Mouse (Mus musculus) stomach, embryonic 16.5 days (tissue): ENCODE results near the gene Parp12. TPM values are rescaled to one million over a fixed set of nuclear protein-coding genes. Genes with fewer than 3 reads are reported as not detected.

ENCODE experiments used
- ATAC-seq: fragments of 200-750 bp; cut with Nextera tagmentation; 2 replicates; pipeline ENCODE4 v1.8.0; 2017; ENCODE audit warnings: moderate number of reproducible peaks, moderate TSS enrichment; ENCODE audit not compliant: insufficient read depth, low FRiP score
- H3K27ac ChIP-seq: fragments of 300-500 bp; sonication (generic); 2 replicates; pipeline ENCODE4 v1.5.1; 2014; ENCODE audit warnings: low read length
- H3K27me3 ChIP-seq: fragments of 300-500 bp; sonication (generic); 2 replicates; pipeline ENCODE4 v1.6.1; 2014; ENCODE audit warnings: low read length, control low read depth, mixed read lengths; ENCODE audit not compliant: control insufficient read depth, insufficient read depth
- H3K36me3 ChIP-seq: fragments of 300-500 bp; sonication (generic); 2 replicates; pipeline ENCODE4 v1.6.1; 2014; ENCODE audit warnings: low read length; ENCODE audit not compliant: control insufficient read depth, insufficient read depth
- H3K4me1 ChIP-seq: fragments of 300-500 bp; sonication (generic); 2 replicates; pipeline ENCODE4 v1.6.1; 2014; ENCODE audit warnings: low read length, control low read depth, mixed read lengths; ENCODE audit not compliant: control insufficient read depth, insufficient read depth
- H3K4me2 ChIP-seq: fragments of 300-500 bp; sonication (generic); 2 replicates; pipeline ENCODE4 v1.6.1; 2014; ENCODE audit warnings: low read depth, low read length, mixed read lengths
- H3K4me3 ChIP-seq: fragments of 300-500 bp; sonication (generic); replicated peaks from 2 replicates; pipeline ENCODE4 v1.5.1; 2014; ENCODE audit warnings: mild to moderate bottlenecking, low read length
- H3K9ac ChIP-seq: fragments of 300-500 bp; sonication (generic); 2 replicates; pipeline ENCODE4 v1.6.1; 2014; ENCODE audit warnings: low read length
- H3K9me3 ChIP-seq: fragments of 300-500 bp; sonication (generic); replicated peaks from 2 replicates; pipeline ENCODE4 v1.6.1; 2016; ENCODE audit warnings: low read length, control low read depth; ENCODE audit not compliant: control insufficient read depth
- WGBS: fragments of 180-500 bp; shearing (Covaris S2); extraction: QIAGEN DNeasy Blood & Tissue Kit; methylation state at CpG from one replicate; pipeline ENCODE4 v1.1.7; 2014; 5-methylcytosine and 5-hydroxymethylcytosine counted together
- polyA plus RNA-seq: library from polyadenylated mRNA; unstranded; fragments of >200 nt; fragmentation: Nextera tagmentation; extraction: Ambion mirVana; gene quantifications from 2 replicates; pipeline ENCODE4 v1.2.1, GENCODE M21; 2015

Parp12 gene
- polyA plus RNA-seq, 1 experiment from 2014 or later = 9.7 TPM

DNA sequence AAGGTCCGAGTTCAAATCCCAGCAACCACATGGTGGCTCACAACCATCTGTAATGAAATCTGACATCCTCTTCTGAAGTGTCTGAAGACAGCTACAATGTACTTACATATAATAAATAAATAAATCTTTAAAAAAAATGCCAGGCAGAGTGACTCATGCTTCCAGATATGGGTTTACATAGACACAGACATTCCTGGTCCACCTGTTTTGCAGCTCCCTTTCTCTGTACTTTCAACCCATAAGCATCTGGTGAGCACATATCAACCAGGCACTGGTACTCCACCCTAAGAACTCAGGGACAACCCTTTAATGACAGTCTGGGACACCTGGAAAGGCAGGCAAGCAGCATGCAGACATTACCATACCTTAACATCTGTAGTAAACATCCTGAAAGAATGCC is 2.7 kb downstream of the Parp12 start:
- Histone ChIP-seq H3K4me1 (peaks cover 5% of the 10 kb centered on the region), H3K36me3 (no peaks in the 10 kb centered on the region), H3K4me2 (no peak overlapping the region), H3K27me3 (no peaks in the 10 kb centered on the region), H3K9ac (no peak overlapping the region), H3K4me3 (no peak overlapping the region), H3K27ac (no peak overlapping the region), H3K9me3 (no peaks in the 10 kb centered on the region)
- 86% methylated on average over 1 of the region's 1 CpGs for WGBS
- no peak for ATAC-seq

DNA sequence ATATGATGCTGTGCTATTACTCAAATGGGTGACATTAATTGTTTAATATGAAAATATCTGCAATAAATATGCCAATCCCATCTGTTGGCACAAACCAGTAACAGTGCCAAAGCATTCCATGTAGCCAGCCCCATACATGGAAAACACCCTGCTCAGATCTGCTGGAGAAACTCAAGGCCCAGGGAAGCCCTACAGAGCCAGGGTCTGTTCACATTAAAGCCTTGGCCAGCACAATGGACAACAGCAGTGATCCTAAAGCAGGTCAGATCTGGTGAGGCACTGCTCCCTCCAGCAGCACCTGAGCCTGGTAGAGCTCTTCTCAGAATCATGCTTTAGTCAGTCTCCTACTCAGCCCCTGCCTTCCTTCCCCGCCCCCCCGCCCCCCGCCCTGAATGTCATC is 5.0 kb downstream of the Parp12 start:
- WGBS = 88% methylated on average over 3 of the region's 3 CpGs
- no peaks in the 10 kb centered on the region for H3K27me3 ChIP-seq
- no peak overlapping the region for H3K4me3 ChIP-seq
- H3K4me1 ChIP-seq = peaks cover 5% of the 10 kb centered on the region
- no peak overlapping the region for H3K27ac ChIP-seq
- H3K9me3 ChIP-seq = no peaks in the 10 kb centered on the region
- ATAC-seq = no peak
- no peak overlapping the region for H3K9ac ChIP-seq
- no peak overlapping the region for H3K4me2 ChIP-seq
- no peaks in the 10 kb centered on the region for H3K36me3 ChIP-seq

DNA sequence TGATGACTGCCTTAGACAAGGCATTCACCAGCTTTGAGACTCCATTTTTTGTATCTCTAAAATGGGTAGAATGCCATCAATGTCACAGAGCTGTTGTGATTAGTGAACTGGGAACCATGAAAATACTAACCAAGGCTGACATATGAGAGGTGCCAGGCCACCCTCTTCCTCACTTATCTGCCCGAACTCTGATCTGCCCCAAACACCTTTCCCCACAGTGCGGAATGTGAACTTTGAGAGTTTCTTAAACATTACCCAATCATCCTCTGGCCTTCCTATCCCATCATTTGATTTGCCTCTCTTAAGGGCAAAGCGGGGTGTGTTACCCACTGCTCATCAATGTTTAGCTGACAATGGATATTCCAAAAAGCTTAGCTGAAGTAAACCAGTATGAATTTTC is 5.4 kb downstream of the Parp12 start:
- ATAC-seq = no peak
- WGBS = 85% methylated on average over 3 of the region's 3 CpGs
- Histone ChIP-seq H3K27me3 (no peaks in the 10 kb centered on the region), H3K9me3 (no peaks in the 10 kb centered on the region), H3K27ac (no peak overlapping the region), H3K9ac (no peak overlapping the region), H3K4me2 (no peak overlapping the region), H3K36me3 (no peaks in the 10 kb centered on the region), H3K4me3 (no peak overlapping the region), H3K4me1 (peaks cover 5% of the 10 kb centered on the region)

DNA sequence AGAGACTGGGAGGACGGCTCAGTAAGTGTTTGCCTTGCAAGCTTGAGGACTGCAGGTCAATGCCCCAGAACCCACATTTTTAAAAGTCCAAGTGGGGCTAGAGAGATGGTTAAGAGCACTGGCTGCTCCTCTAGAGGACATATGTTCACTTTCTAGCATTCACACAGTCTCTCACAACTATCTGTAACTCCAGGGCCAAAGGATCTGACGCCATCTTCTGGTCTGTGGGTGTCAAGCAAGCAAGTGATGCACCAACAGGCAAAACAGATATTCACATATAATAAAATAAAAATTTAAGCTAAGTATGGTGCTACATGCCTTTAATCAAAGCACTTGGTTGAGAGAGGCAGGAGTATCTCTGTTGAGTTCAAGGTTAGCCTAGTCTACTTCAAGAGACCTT is 11.3 kb downstream of the Parp12 start:
- Histone ChIP-seq H3K27ac (no peak overlapping the region), H3K4me2 (no peak overlapping the region), H3K9ac (no peak overlapping the region), H3K4me1 (no peaks in the 10 kb centered on the region), H3K9me3 (no peaks in the 10 kb centered on the region), H3K36me3 (no peaks in the 10 kb centered on the region), H3K4me3 (no peak overlapping the region), H3K27me3 (no peaks in the 10 kb centered on the region)
- ATAC-seq = no peak
- WGBS = 56% methylated on average over 2 of the region's 2 CpGs

DNA sequence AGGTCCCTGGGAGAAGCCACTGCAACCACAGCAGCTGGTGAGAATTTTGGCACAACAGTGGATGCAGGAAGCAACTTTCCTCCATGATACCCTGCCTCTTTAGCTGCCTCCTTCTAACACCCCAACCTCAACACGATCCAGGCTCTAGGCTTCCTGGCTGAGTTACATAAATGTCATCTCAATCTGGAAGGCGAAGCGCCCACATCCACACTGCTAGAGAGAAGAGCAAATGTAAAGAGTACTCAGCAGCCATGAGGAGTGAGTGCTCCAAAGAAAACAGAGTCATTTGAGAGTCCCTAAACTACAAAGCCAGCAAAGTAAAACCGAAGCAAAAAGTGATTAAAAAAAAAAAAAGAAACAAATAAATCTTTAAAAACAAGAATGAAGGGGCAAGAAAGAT is 13.5 kb downstream of the Parp12 start:
- ATAC-seq = no peak
- Histone ChIP-seq H3K4me2 (no peak overlapping the region), H3K4me3 (no peak overlapping the region), H3K4me1 (no peaks in the 10 kb centered on the region), H3K36me3 (no peaks in the 10 kb centered on the region), H3K9me3 (no peaks in the 10 kb centered on the region), H3K9ac (no peak overlapping the region), H3K27ac (no peak overlapping the region), H3K27me3 (no peaks in the 10 kb centered on the region)
- WGBS = 80% methylated on average over 4 of the region's 4 CpGs

DNA sequence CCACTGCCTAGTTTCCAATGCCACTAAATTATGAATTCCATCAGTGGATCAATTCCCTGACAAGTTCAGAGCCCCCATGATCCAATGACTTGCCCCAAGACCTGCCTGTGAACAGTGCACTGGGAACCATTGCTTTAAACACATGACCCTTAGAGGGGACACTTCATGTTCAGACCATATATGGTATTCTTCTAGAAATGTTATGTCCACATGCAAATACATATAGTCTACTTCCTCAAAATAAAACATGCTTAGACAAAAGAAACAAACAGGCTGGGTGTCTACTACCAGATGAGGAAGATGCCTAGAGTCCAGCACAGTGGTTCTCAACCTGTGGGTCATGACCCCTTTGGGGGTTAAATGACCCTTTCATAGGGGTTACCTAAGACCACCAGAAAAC is 41.7 kb downstream of the Parp12 start:
- H3K36me3 ChIP-seq = no peaks in the 10 kb centered on the region
- no peak for ATAC-seq
- no peak overlapping the region for H3K9ac ChIP-seq
- no peaks in the 10 kb centered on the region for H3K9me3 ChIP-seq
- H3K27me3 ChIP-seq = no peaks in the 10 kb centered on the region
- H3K4me1 ChIP-seq = no peaks in the 10 kb centered on the region
- no peak overlapping the region for H3K27ac ChIP-seq
- H3K4me2 ChIP-seq = no peak overlapping the region
- H3K4me3 ChIP-seq = no peak overlapping the region

DNA sequence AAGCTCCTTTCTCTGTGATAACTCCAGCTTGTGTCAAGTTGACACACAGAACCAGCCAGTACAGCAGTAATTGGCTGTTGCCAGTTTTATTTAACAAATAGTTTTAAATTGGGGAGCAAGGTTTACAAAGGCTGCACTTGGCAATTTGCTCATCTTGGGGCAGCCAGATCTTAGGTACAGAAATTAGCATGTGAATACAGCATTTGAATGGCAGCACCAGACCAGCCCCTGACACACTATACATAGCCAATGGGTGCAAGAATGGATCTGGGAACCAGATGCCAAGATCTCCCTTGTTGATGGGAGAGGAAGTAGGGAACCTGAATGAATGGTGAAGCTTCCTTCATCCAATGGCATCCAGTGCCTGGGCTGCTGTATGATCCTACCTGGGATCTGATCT is 44.0 kb downstream of the Parp12 start:
- H3K9ac ChIP-seq = no peak overlapping the region
- no peak overlapping the region for H3K27ac ChIP-seq
- H3K27me3 ChIP-seq = no peaks in the 10 kb centered on the region
- H3K36me3 ChIP-seq = no peaks in the 10 kb centered on the region
- H3K4me3 ChIP-seq = no peak overlapping the region
- H3K4me1 ChIP-seq = no peaks in the 10 kb centered on the region
- H3K4me2 ChIP-seq = no peak overlapping the region
- ATAC-seq = no peak
- H3K9me3 ChIP-seq = no peaks in the 10 kb centered on the region

DNA sequence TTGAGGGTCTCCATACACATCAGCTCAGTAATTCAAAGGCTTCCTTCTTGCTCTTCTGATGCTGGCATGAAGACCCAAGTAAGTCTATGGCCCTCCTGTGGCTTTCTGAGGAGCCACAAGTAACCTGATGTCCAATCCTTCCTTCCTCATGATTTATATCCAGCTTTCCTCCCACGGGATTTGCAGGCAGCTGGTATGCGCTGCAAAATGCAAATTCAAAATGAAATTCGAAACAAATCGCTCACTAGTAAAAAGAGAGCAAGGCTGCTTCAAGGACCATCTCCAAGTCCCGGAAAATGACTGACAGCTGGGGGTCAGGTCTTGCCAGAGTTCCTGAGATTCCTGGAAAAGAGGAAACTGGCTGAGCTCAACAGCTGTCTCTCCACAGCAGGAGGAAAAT is 45.5 kb downstream of the Parp12 start:
- Histone ChIP-seq H3K9me3 (no peaks in the 10 kb centered on the region), H3K9ac (no peak overlapping the region), H3K27ac (no peak overlapping the region), H3K27me3 (no peaks in the 10 kb centered on the region), H3K4me2 (no peak overlapping the region), H3K4me3 (no peak overlapping the region), H3K36me3 (no peaks in the 10 kb centered on the region), H3K4me1 (no peaks in the 10 kb centered on the region)
- no peak for ATAC-seq
- 47% methylated on average over 5 of the region's 5 CpGs for WGBS

DNA sequence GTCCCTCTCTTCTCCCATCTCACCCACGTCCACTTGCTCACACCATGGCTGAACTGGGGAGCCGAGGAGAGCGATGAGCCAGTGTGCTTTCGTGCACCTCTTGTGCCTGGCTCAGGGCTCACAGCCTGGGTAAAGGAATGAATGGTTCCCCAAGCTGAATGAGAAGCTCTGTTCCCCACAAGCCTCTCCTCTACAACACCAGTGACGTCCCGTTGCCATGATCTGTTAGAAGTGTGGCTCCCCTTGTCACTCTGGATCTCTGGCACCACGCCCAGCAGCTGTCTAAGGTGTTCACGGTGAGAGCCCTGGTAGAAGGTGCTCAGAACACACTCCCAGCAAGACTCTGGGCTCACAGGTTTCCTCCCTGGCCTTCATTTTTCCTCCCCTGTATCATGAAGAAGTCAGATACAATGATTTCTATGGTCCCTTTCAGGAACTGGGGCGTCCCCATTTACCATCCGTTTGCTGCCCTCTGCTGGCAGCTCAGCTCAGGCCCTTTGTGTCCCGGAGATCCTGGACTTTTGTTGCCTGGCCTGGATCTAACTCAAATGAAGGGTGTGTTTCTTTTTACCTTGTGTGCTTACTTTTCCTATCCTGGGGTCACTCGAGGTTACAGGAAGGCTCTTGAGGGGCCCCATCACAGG is 51.1 kb downstream of the Parp12 start:
- peaks cover 3% of the 10 kb centered on the region; the same call in 1 of the 2 replicates for H3K4me1 ChIP-seq
- no peaks in the 10 kb centered on the region for H3K9me3 ChIP-seq
- H3K9ac ChIP-seq = peak overlapping the region; percentile 40; the same call in 1 of the 2 replicates
- no peaks in the 10 kb centered on the region for H3K27me3 ChIP-seq
- ATAC-seq = peak; percentile 74
- H3K36me3 ChIP-seq = no peaks in the 10 kb centered on the region
- no peak overlapping the region for H3K4me2 ChIP-seq
- H3K4me3 ChIP-seq = no peak overlapping the region
- 43% methylated on average over 12 of the region's 12 CpGs for WGBS
- H3K27ac ChIP-seq = no peak overlapping the region

DNA sequence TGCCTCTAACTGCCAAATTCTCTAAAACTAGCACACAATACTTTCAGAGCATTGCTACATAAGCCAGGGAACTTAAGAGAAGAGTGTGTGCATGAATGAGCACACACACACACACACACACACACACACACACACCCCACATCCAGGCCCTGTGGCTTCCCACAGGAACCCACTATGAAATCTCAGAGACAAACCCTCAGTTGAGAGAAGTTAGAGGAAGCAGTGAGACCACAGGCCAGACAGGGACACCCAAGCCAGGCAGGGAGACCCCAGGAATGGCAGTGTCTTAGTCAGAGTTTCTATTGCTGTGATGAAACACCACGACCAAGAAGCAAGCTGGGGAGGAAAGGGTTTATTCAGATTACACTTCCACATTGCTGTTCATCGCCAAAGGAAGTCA is 54.6 kb downstream of the Parp12 start:
- Histone ChIP-seq H3K27ac (no peak overlapping the region), H3K27me3 (no peaks in the 10 kb centered on the region), H3K4me3 (no peak overlapping the region), H3K9ac (no peak overlapping the region), H3K4me2 (no peak overlapping the region), H3K36me3 (no peaks in the 10 kb centered on the region), H3K9me3 (no peaks in the 10 kb centered on the region), H3K4me1 (peaks cover 19% of the 10 kb centered on the region)
- 56% methylated on average over 2 of the region's 2 CpGs for WGBS
- ATAC-seq = no peak
